Comparison of ENCODE assay signal across 28 mouse cellular contexts in genomic region chr6:40448626-40449025, GRCm38 (mm10). TPM values are rescaled to one million over a fixed set of nuclear protein-coding genes. Genes with fewer than 3 reads are reported as not detected.
DNase-seq lines count a peak whose midpoint lies in the region; ATAC-seq and TF ChIP-seq lines count a peak whose summit lies in the region.
"Had no signal": no experiment of that assay in that cellular context is flagged by ENCODE, and none has a peak within 500 bp of the region (broad histone marks: within the 10 kb centered on the region; RNA-seq: fewer than 3 reads in every experiment).

No protein-coding gene starts in this region.

- ATAC-seq in forebrain, embryonic 11.5 days (replicated peaks; ENCODE audit: low FRiP score): no peak
- ATAC-seq: activated CD4-positive, CD25-positive, alpha-beta regulatory T cell, adult 4 months; CD4-positive, CD25-positive, alpha-beta regulatory T cell, adult 4 months; Patski had no signal

- no peak overlapping the region for H3K27ac ChIP-seq in CH12.LX (ENCODE audit: insufficient read depth, low read depth)
- H3K27ac ChIP-seq in forebrain, embryonic 11.5 days (ENCODE audit: low read depth, low read length): no peak overlapping the region

- DNase-seq in 3T3-L1 (ENCODE audit: low read depth, low spot score) (peak; percentile 56), CH12.LX (ENCODE audit: extremely low read depth) (no peak), NIH3T3 (ENCODE audit: low read depth) (peak; percentile 52)
- DNase-seq in heart, adult 18-20 months: no peak
- no peak for DNase-seq in left cerebral cortex, adult 18-20 months (ENCODE audit: low spot score in 2 of 2)
- DNase-seq in forebrain, embryonic 11.5 days (ENCODE audit: low spot score): no peak
- DNase-seq: adrenal gland, adult 2 months; adrenal gland, adult 8-10 months; adrenal gland, postnatal 10 days; adrenal gland, postnatal 14 days; adrenal gland, postnatal 25 days; adrenal gland, postnatal 36 days; B cell, adult 2 months; cerebellum, adult 11 months; cerebellum, adult 11-12 months; cerebellum, adult 18-20 months; cerebellum, adult 2 months; cerebellum, adult 8-10 months; cerebellum, adult 9-10 months had no signal

- dilution Hi-C loops in CH12.LX (cut with MboI; ENCODE audit: extremely low pct_ligation_motif_present, extremely low pct_unique_long_range_greater_than_20kb, low sequenced_read_pairs): no loop called here

- no peaks in the 10 kb centered on the region for H3K9me3 ChIP-seq in CH12.LX (replicated peaks; ENCODE audit: low read length)
- no peaks in the 10 kb centered on the region for H3K9me3 ChIP-seq in forebrain, embryonic 11.5 days (ENCODE audit: control insufficient read depth, low read length)
- H3K9me3 ChIP-seq: G1E had no signal

- TF ChIP-seq EP300 in CH12.LX (IDR thresholded peaks at IDR 0.05; ENCODE audit: low read length): no peak

- peaks cover 5% of the 10 kb centered on the region for H3K27me3 ChIP-seq in CH12.LX (replicated peaks)
- H3K27me3 ChIP-seq in forebrain, embryonic 11.5 days (ENCODE audit: control insufficient read depth, insufficient read depth, low read length): no peaks in the 10 kb centered on the region

- no peaks in the 10 kb centered on the region for H3K36me3 ChIP-seq in CH12.LX (replicated peaks in 1 of 2; ENCODE audit: control insufficient read depth in 1 of 2, insufficient read depth in 1 of 2, low read length in 1 of 2)
- H3K36me3 ChIP-seq in forebrain, embryonic 11.5 days (ENCODE audit: control insufficient read depth, insufficient read depth, low read length): no peaks in the 10 kb centered on the region
- H3K36me3 ChIP-seq: G1E had no signal

- H3K79me2 ChIP-seq in CH12.LX (replicated peaks; ENCODE audit: control insufficient read depth, extremely low read depth, insufficient read depth, poor library complexity, severe bottlenecking): no peaks in the 10 kb centered on the region

- no peak overlapping the region for H3K4me3 ChIP-seq in CH12.LX (replicated peaks in 1 of 3; ENCODE audit: low read depth in 2 of 3, low read length in 2 of 3, poor library complexity in 1 of 3)
- H3K4me3 ChIP-seq in forebrain, embryonic 11.5 days (ENCODE audit: low read depth, low read length): no peak overlapping the region

- no peak overlapping the region for H3K9ac ChIP-seq in CH12.LX (ENCODE audit: insufficient read depth, low read depth)
- H3K9ac ChIP-seq in forebrain, embryonic 11.5 days (ENCODE audit: low read length): no peak overlapping the region

- H3K4me2 ChIP-seq in CH12.LX (ENCODE audit: insufficient read depth, low read depth, poor library complexity, severe bottlenecking): no peak overlapping the region
- no peak overlapping the region for H3K4me2 ChIP-seq in forebrain, embryonic 11.5 days (ENCODE audit: low read depth, low read length, severe bottlenecking)

- no peak for TF ChIP-seq POLR2A in CH12.LX (IDR thresholded peaks at IDR 0.05; ENCODE audit: low read depth, low read length)

- no peak for TF ChIP-seq RAD21 in CH12.LX (IDR thresholded peaks at IDR 0.05; ENCODE audit: low read depth, low read length)

- in situ Hi-C loops in CH12.LX (cut with MboI; ENCODE audit: low pct_ligation_motif_present, low pct_unique_long_range_greater_than_20kb, low sequenced_read_pairs): no loop called here

- no peaks in the 10 kb centered on the region for H3K4me1 ChIP-seq in CH12.LX (ENCODE audit: control insufficient read depth in 1 of 2, insufficient read depth in 2 of 2)
- no peaks in the 10 kb centered on the region for H3K4me1 ChIP-seq in forebrain, embryonic 11.5 days (replicated peaks; ENCODE audit: control insufficient read depth, insufficient read depth, low read length)

- no peak for TF ChIP-seq CTCF in CH12.LX (conservative IDR thresholded peaks at IDR 0.05 in 1 of 2, IDR thresholded peaks at IDR 0.05 in 1 of 2; ENCODE audit: low read depth in 2 of 2, low read length in 2 of 2)

TF ChIP-seq in CH12.LX, 34 proteins besides CTCF, POLR2A, EP300 and RAD21:
- TF ChIP-seq JUND (conservative IDR thresholded peaks at IDR 0.05; ENCODE audit: low read depth, low read length): peak; percentile 67
- no peak for TF ChIP-seq BHLHE40 (IDR thresholded peaks at IDR 0.05; ENCODE audit: low read depth, low read length)
- TF ChIP-seq TCF12 (IDR thresholded peaks at IDR 0.05; ENCODE audit: low read depth, low read length): no peak
- TF ChIP-seq ETS1 (conservative IDR thresholded peaks at IDR 0.05; ENCODE audit: low read depth, low read length): no peak

RNA-seq across cellular contexts. Expression of gene Wee2, which starts 9.7 kb away (rescaled TPM):
- not detected in 2 replicates for total RNA-seq in CH12.LX (2012; rRNA removed)
- total RNA-seq in CH12.LX (2014; rRNA removed): not detected in 2 replicates
- polyA plus RNA-seq in CH12.LX (2012; ENCODE audit: insufficient read length, low read depth): not detected in 2 replicates
- not detected for total RNA-seq in heart, adult 18-20 months (2021)
- under 1 TPM in 1 of 2 experiments, not detected in 1; 0.33 TPM for total RNA-seq in left cerebral cortex, adult 18-20 months (2021)
- polyA plus RNA-seq in forebrain, embryonic 11.5 days (2014; fragmentation: Nextera tagmentation; extraction: Ambion mirVana): 0.12 and 0.15 TPM in 2 replicates
- total RNA-seq: adrenal gland, adult 18-20 months; adrenal gland, adult 2 months; adrenal gland, adult 8-10 months; adrenal gland, postnatal 10 days; adrenal gland, postnatal 14 days; adrenal gland, postnatal 25 days; adrenal gland, postnatal 36 days; adrenal gland, postnatal 4 days; ES-E14; MEL had no signal
- polyA plus RNA-seq: adrenal gland, adult 2 months; C2C12; CD4-positive, CD25-positive, alpha-beta regulatory T cell, adult 4 months; G1E; Patski had no signal

RNA-seq across cellular contexts. Expression of gene E330009J07Rik, which starts 12.7 kb away (rescaled TPM):
- total RNA-seq in CH12.LX (2012; rRNA removed) (10.9 and 13.1 TPM in 2 replicates), CH12.LX (2014; rRNA removed) (21.6 and 22.0 TPM in 2 replicates)
- 11.6 and 12.3 TPM in 2 replicates for polyA plus RNA-seq in CH12.LX (2012; ENCODE audit: insufficient read length, low read depth)
- 1 to 10 TPM; 4.0 to 4.3 TPM for total RNA-seq in heart, adult 18-20 months (2021)
- total RNA-seq in left cerebral cortex, adult 18-20 months (2021): 10 to 100 TPM; 60.6 to 72.1 TPM
- 19.9 and 21.9 TPM in 2 replicates for polyA plus RNA-seq in forebrain, embryonic 11.5 days (2014; fragmentation: Nextera tagmentation; extraction: Ambion mirVana)

RNA-seq across cellular contexts. Expression of gene Ssbp1, which starts 22.5 kb away (rescaled TPM):
- total RNA-seq in CH12.LX (2012; rRNA removed): 70.2 and 84.1 TPM in 2 replicates
- 109 and 110 TPM in 2 replicates for total RNA-seq in CH12.LX (2014; rRNA removed)
- polyA plus RNA-seq in CH12.LX (2012; ENCODE audit: insufficient read length, low read depth): 118 and 147 TPM in 2 replicates
- 10 to 100 TPM; 31.9 to 32.3 TPM for total RNA-seq in heart, adult 18-20 months (2021)
- 10 to 100 TPM; 27.9 to 31.7 TPM for total RNA-seq in left cerebral cortex, adult 18-20 months (2021)
- 177 and 197 TPM in 2 replicates for polyA plus RNA-seq in forebrain, embryonic 11.5 days (2014; fragmentation: Nextera tagmentation; extraction: Ambion mirVana)

RNA-seq across cellular contexts. Expression of gene Tas2r137, which starts 42.4 kb away (rescaled TPM):
- total RNA-seq in CH12.LX (2012; rRNA removed) (not detected in 2 replicates), CH12.LX (2014; rRNA removed) (not detected in 2 replicates)
- polyA plus RNA-seq in CH12.LX (2012; ENCODE audit: insufficient read length, low read depth): not detected in 2 replicates
- not detected for total RNA-seq in heart, adult 18-20 months (2021)
- not detected for total RNA-seq in left cerebral cortex, adult 18-20 months (2021)
- not detected in 2 replicates for polyA plus RNA-seq in forebrain, embryonic 11.5 days (2014; fragmentation: Nextera tagmentation; extraction: Ambion mirVana)
- total RNA-seq: adrenal gland, adult 18-20 months; adrenal gland, postnatal 10 days; adrenal gland, postnatal 14 days; adrenal gland, postnatal 36 days; adrenal gland, postnatal 4 days; G1E; MEL had no signal
- polyA plus RNA-seq: activated CD4-positive, CD25-positive, alpha-beta regulatory T cell, adult 4 months; adrenal gland, adult 2 months; C2C12; CD4-positive, CD25-positive, alpha-beta regulatory T cell, adult 4 months; cerebellum, adult 2 months; G1E had no signal

RNA-seq across cellular contexts. Expression of gene Tas2r108, which starts 44.7 kb away (rescaled TPM):
- not detected in 2 replicates for total RNA-seq in CH12.LX (2012; rRNA removed)
- not detected in 2 replicates for total RNA-seq in CH12.LX (2014; rRNA removed)
- polyA plus RNA-seq in CH12.LX (2012; ENCODE audit: insufficient read length, low read depth): not detected in 2 replicates
- total RNA-seq in heart, adult 18-20 months (2021): not detected
- under 1 TPM in 1 of 2 experiments, not detected in 1; 0.35 TPM for total RNA-seq in left cerebral cortex, adult 18-20 months (2021)
- 0.27 TPM in 1 of 2 replicates, not detected in the other for polyA plus RNA-seq in forebrain, embryonic 11.5 days (2014; fragmentation: Nextera tagmentation; extraction: Ambion mirVana)
- total RNA-seq: adrenal gland, adult 18-20 months; adrenal gland, adult 2 months; adrenal gland, postnatal 10 days; adrenal gland, postnatal 14 days; adrenal gland, postnatal 25 days; adrenal gland, postnatal 36 days; adrenal gland, postnatal 4 days; MEL had no signal
- polyA plus RNA-seq: activated CD4-positive, CD25-positive, alpha-beta regulatory T cell, adult 4 months; adrenal gland, adult 2 months; C2C12; CD4-positive, CD25-positive, alpha-beta regulatory T cell, adult 4 months; G1E had no signal

Comparison
In these comparisons a context has a peak if more than half of its experiments do, and no peak if none do; other contexts are left out.
1. DNase-seq: peak in 3T3-L1 (single experiment) and NIH3T3 (single experiment); none in CH12.LX (single experiment), heart, adult 18-20 months (0 of 2), left cerebral cortex, adult 18-20 months (0 of 2) and forebrain, embryonic 11.5 days (single experiment).